Mouse (Mus musculus) midbrain, embryonic 15.5 days (tissue): ENCODE data around the gene Ppp4r1. TPM values are rescaled to one million over a fixed set of nuclear protein-coding genes. Genes with fewer than 3 reads are reported as not detected.

ENCODE experiments used
- ATAC-seq: fragments of 200-750 bp; cut with Nextera tagmentation; replicated peaks from 2 replicates; pipeline ENCODE4 v1.8.0; 2017; ENCODE audit warnings: moderate TSS enrichment
- H3K27ac ChIP-seq: fragments of 300-500 bp; sonication (generic); 2 replicates; pipeline ENCODE4 v1.5.1; 2015; ENCODE audit warnings: mild to moderate bottlenecking, inconsistent platforms
- H3K27me3 ChIP-seq: fragments of 300-500 bp; sonication (generic); replicated peaks from 2 replicates; pipeline ENCODE4 v1.6.1; 2015; ENCODE audit warnings: inconsistent platforms
- H3K36me3 ChIP-seq: fragments of 300-500 bp; sonication (generic); replicated peaks from 2 replicates; pipeline ENCODE4 v1.6.1; 2015; ENCODE audit warnings: inconsistent platforms
- H3K4me1 ChIP-seq: fragments of 300-500 bp; sonication (generic); 2 replicates; pipeline ENCODE4 v1.6.1; 2015; ENCODE audit warnings: inconsistent platforms
- H3K4me2 ChIP-seq: fragments of 300-500 bp; sonication (generic); 2 replicates; pipeline ENCODE4 v1.6.1; 2015; ENCODE audit warnings: inconsistent platforms, mild to moderate bottlenecking, moderate library complexity
- H3K4me3 ChIP-seq: fragments of 300-500 bp; sonication (generic); 2 replicates; pipeline ENCODE4 v1.5.1; 2015; ENCODE audit warnings: mild to moderate bottlenecking, inconsistent platforms
- H3K9ac ChIP-seq: fragments of 300-500 bp; sonication (generic); 2 replicates; pipeline ENCODE4 v1.6.1; 2015; ENCODE audit warnings: mild to moderate bottlenecking, inconsistent platforms
- H3K9me3 ChIP-seq: fragments of 300-500 bp; sonication (generic); 2 replicates; pipeline ENCODE4 v1.6.1; 2016; ENCODE audit warnings: inconsistent platforms
- WGBS: fragments of 180-500 bp; shearing (Covaris S2); methylation state at CpG from one replicate; pipeline ENCODE4 v1.1.7; 2015; ENCODE audit warnings: mixed read lengths; 5-methylcytosine and 5-hydroxymethylcytosine counted together
- polyA plus RNA-seq: library from polyadenylated mRNA; unstranded; fragments of >200 nt; fragmentation: Nextera tagmentation; extraction: Ambion mirVana; gene quantifications from 2 replicates; pipeline ENCODE4 v1.2.1, GENCODE M21; 2015

The Ppp4r1 gene
- polyA plus RNA-seq, 1 experiment from 2014 or later, result 49.2 TPM

DNA sequence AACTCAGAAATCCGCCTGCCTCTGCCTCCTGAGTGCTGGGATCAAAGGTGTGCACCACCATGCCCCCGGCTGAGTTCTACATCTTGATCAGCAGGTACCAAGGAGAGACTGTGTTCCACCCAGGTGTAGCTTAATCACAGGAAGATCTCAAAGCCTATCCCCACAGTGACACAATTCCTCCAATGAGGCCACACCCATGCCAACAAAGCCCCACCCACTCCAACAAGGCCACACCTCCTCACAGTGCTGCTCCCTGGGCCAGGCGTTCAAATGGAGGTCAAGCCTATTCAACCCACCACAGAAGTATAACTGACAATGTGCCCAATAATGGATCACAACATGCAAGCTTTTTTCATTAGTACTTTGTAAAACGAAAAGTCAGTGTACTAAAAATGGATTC, 4.9 kb upstream of the Ppp4r1 start:
- Histone ChIP-seq H3K4me1 (peaks cover 13% of the 10 kb centered on the region), H3K4me2 (no peak overlapping the region), H3K9me3 (no peaks in the 10 kb centered on the region), H3K27ac (no peak overlapping the region), H3K4me3 (no peak overlapping the region), H3K36me3 (no peaks in the 10 kb centered on the region), H3K27me3 (0 out of 2 replicates have a peak, but pooled peaks cover 4% of the 10 kb centered on the region), H3K9ac (no peak overlapping the region)
- ATAC-seq, result no peak
- WGBS, result 86% methylated on average over 4 of the region's 4 CpGs

- no peak for ATAC-seq
- Histone ChIP-seq H3K9me3 (no peaks in the 10 kb centered on the region), H3K27me3 (no peaks in the 10 kb centered on the region), H3K9ac (no peak overlapping the region), H3K36me3 (no peaks in the 10 kb centered on the region), H3K27ac (no peak overlapping the region), H3K4me1 (peaks cover 17% of the 10 kb centered on the region), H3K4me2 (no peak overlapping the region), H3K4me3 (no peak overlapping the region)
- WGBS, result 85% methylated on average over 2 of the region's 2 CpGs
Observed at GRCm38 (mm10) chr17:65780970-65781369, 1.4 kb upstream of the Ppp4r1 start.

- peaks cover 17% of the 10 kb centered on the region for H3K4me1 ChIP-seq
- H3K27me3 ChIP-seq, result no peaks in the 10 kb centered on the region
- peak overlapping the region; percentile 96 for H3K4me3 ChIP-seq
- no peaks in the 10 kb centered on the region for H3K36me3 ChIP-seq
- H3K27ac ChIP-seq, result peak overlapping the region; percentile 99
- H3K9me3 ChIP-seq, result no peaks in the 10 kb centered on the region
- peak; percentile 72 for ATAC-seq
- H3K9ac ChIP-seq, result peak overlapping the region; percentile 99
- under 1% methylated on average over 94 of the region's 135 CpGs for WGBS
- peak overlapping the region; percentile 68 for H3K4me2 ChIP-seq
Observed at GRCm38 (mm10) chr17:65783182-65784161, 1.1 kb downstream of the Ppp4r1 start.

GRCm38 (mm10) chr17:65784610-65785140, 2.3 kb downstream of the Ppp4r1 start:
- WGBS, result 73% methylated on average over 8 of the region's 8 CpGs
- H3K9me3 ChIP-seq, result no peaks in the 10 kb centered on the region
- no peak overlapping the region for H3K27ac ChIP-seq
- H3K4me2 ChIP-seq, result peak overlapping the region; percentile 59
- no peaks in the 10 kb centered on the region for H3K27me3 ChIP-seq
- peaks cover 20% of the 10 kb centered on the region for H3K4me1 ChIP-seq
- no peak overlapping the region for H3K9ac ChIP-seq
- H3K4me3 ChIP-seq, result peak overlapping the region; percentile 96
- ATAC-seq, result no peak
- no peaks in the 10 kb centered on the region for H3K36me3 ChIP-seq

DNA sequence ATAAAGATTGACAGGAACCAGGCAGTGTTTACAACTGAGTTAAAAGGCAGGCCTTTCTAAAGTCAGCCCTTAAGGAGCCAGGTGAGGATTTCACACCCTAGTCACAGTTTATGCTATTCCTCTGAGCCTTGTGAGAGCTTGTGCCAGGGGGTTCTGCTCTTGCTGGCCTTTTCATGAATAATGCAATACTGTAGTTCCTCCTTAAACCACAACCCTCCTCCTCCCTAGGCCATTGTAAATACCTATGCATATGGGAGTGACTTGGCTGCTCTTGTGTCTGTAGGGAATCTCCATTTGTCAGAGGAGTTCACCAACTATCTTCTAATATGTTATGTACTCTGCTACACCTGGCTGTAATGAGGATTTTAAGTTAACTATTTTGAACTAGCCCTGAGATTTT, 3.3 kb downstream of the Ppp4r1 start:
- no peak overlapping the region for H3K27ac ChIP-seq
- H3K9me3 ChIP-seq, result no peaks in the 10 kb centered on the region
- ATAC-seq, result no peak
- no peak overlapping the region for H3K4me2 ChIP-seq
- no peaks in the 10 kb centered on the region for H3K36me3 ChIP-seq
- H3K9ac ChIP-seq, result no peak overlapping the region
- no peaks in the 10 kb centered on the region for H3K27me3 ChIP-seq
- H3K4me3 ChIP-seq, result no peak overlapping the region
- peaks cover 20% of the 10 kb centered on the region for H3K4me1 ChIP-seq

- no peak for ATAC-seq
- Histone ChIP-seq H3K27me3 (no peaks in the 10 kb centered on the region), H3K27ac (no peak overlapping the region), H3K9me3 (no peaks in the 10 kb centered on the region), H3K4me3 (no peak overlapping the region), H3K4me1 (peaks cover 20% of the 10 kb centered on the region), H3K9ac (no peak overlapping the region), H3K36me3 (no peaks in the 10 kb centered on the region), H3K4me2 (no peak overlapping the region)
- 85% methylated on average over 7 of the region's 7 CpGs for WGBS
Observed at GRCm38 (mm10) chr17:65786225-65786624, 3.9 kb downstream of the Ppp4r1 start.

DNA sequence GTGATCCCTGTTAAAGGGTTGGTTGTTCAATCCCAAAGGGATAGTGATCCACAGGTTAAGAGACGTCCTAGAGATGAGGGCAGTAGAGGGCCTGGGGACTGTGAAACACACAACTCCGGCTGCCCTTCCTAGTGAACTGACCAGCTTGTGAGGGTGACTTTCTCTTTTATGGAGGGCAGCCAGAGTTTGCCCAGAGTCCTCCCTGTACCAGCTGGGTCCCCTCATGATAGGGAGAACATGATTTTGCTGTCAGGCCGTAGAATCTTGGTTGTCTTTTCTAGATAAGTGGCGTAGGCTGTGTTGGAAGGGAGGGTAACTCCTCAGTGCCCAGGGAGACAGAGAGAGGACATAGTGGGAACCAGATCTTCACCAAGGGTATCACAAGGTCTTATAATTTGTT, 4.9 kb downstream of the Ppp4r1 start:
- WGBS, result 95% methylated on average over 4 of the region's 4 CpGs
- Histone ChIP-seq H3K4me3 (no peak overlapping the region), H3K4me2 (no peak overlapping the region), H3K36me3 (no peaks in the 10 kb centered on the region), H3K27me3 (no peaks in the 10 kb centered on the region), H3K4me1 (peaks cover 14% of the 10 kb centered on the region), H3K27ac (no peak overlapping the region), H3K9me3 (no peaks in the 10 kb centered on the region), H3K9ac (no peak overlapping the region)
- ATAC-seq, result no peak

DNA sequence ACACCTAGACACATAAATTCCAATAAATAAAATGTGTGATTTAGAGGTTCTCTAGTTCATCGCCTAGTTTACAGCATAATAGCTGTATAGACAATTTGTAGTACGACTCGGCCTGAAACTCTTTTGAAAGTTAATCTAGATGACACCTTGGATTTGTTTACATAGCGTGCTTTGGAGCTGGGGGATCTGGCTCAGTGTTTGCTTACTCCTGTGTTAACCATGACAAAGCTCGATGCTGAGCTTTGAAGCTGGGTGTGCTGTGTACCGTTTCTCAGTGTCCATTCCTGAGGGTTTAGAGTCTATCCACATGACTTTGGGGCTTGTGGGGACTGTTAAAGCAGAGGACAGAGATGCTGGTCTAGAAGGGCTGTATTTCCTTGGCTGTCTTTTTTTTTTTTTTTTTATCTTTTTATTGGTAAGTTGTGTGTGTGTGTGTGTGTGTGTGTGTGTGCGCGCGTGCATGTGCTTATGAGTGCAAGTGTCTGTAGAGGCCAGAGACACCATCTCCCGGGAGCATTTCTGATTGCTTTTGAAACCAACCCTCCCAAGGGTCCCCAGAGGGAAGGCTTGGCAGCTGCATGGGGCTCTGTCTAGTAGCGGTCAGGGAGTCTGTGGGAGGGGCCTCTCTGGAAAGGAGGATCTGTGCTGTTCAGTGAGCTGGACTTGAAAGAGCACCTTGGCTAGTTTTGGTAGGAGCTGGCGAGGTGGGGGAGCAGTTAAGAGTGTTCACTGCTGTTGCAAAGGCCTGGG, 6.3 kb downstream of the Ppp4r1 start:
- Histone ChIP-seq H3K27me3 (no peaks in the 10 kb centered on the region), H3K36me3 (no peaks in the 10 kb centered on the region), H3K27ac (no peak overlapping the region), H3K4me1 (peaks cover 14% of the 10 kb centered on the region), H3K4me2 (no peak overlapping the region), H3K9me3 (no peaks in the 10 kb centered on the region), H3K9ac (no peak overlapping the region), H3K4me3 (no peak overlapping the region)
- ATAC-seq, result no peak
- WGBS, result 81% methylated on average over 12 of the region's 12 CpGs

GRCm38 (mm10) chr17:65789576-65789975, 7.2 kb downstream of the Ppp4r1 start:
- ATAC-seq, result no peak
- no peaks in the 10 kb centered on the region for H3K36me3 ChIP-seq
- no peak overlapping the region for H3K9ac ChIP-seq
- H3K4me1 ChIP-seq, result peaks cover 10% of the 10 kb centered on the region
- H3K27me3 ChIP-seq, result no peaks in the 10 kb centered on the region
- H3K27ac ChIP-seq, result no peak overlapping the region
- no peak overlapping the region for H3K4me3 ChIP-seq
- 92% methylated on average over 6 of the region's 6 CpGs for WGBS
- no peaks in the 10 kb centered on the region for H3K9me3 ChIP-seq
- no peak overlapping the region for H3K4me2 ChIP-seq

DNA sequence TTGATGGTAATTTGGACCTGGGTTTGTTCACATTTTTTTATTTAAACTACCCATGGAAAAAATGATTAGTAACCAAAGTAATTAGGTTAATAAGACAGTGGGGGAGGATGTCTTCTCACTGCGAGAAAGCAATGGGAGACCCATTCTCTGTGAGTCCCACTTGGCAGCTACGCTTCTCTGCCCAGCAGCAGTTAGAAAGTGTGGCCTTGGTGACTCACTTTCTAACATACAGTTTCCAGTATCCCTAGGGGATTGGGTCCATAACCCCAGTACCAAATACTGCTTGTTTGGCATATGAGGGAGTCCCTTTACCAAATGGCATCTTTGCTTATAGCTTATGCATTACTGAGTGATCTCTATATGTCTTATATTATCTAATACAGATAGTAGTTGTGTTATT, 8.8 kb downstream of the Ppp4r1 start:
- H3K9ac ChIP-seq, result no peak overlapping the region
- no peak overlapping the region for H3K4me2 ChIP-seq
- H3K9me3 ChIP-seq, result no peaks in the 10 kb centered on the region
- no peak for ATAC-seq
- H3K4me3 ChIP-seq, result no peak overlapping the region
- H3K27ac ChIP-seq, result no peak overlapping the region
- H3K4me1 ChIP-seq, result peaks cover 3% of the 10 kb centered on the region; the same call in 1 of the 2 replicates
- no peaks in the 10 kb centered on the region for H3K36me3 ChIP-seq
- H3K27me3 ChIP-seq, result no peaks in the 10 kb centered on the region
- 80% methylated on average over 2 of the region's 2 CpGs for WGBS

- Histone ChIP-seq H3K27ac (no peak overlapping the region), H3K27me3 (no peaks in the 10 kb centered on the region), H3K9me3 (no peaks in the 10 kb centered on the region), H3K4me1 (peaks cover 3% of the 10 kb centered on the region; the same call in 1 of the 2 replicates), H3K36me3 (no peaks in the 10 kb centered on the region), H3K4me2 (no peak overlapping the region), H3K4me3 (no peak overlapping the region), H3K9ac (no peak overlapping the region)
- 97% methylated on average over 12 of the region's 12 CpGs for whole genome bisulfite sequencing
- ATAC-seq, result no peak
Observed at GRCm38 (mm10) chr17:65793307-65793930, 11.0 kb downstream of the Ppp4r1 start.
